Mouse (Mus musculus): ENCODE measurements around the gene Ednrb. TPM values are rescaled to one million over a fixed set of nuclear protein-coding genes. Genes with fewer than 3 reads are reported as not detected.

Ednrb gene
- total and polyA plus RNA-seq, 2 experiments from 2014 or later, result 122 to 174 TPM

DNA sequence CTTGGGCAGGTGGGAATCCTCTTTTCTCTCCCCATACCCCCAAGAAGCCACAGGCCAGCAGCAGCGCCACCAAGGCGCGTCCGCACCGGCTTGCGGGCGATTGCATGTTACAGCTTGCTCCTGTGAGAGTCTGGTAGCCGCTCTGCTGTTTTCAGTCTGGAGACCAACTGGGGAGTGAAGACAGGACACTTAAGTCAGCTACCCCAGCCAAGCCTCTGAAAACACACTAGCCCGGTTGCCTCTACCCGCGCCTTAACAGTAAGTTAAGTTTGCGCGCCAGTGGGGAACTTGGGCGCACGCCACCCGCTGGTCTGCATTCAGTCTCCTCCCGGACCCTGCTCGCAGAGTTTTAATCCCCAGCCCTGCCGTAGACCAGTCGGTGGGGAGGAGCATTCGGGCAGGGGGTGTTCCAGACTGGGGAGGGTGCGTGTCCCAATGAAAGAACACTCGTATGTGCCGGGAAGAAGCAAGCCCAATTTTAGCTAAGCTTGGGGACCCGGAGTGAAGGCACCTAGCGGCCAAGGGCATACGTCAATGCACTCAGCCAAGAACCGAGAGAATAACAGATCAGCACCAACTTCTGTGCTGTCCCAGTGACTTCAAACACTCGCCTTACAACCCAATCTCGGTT is 716 bp downstream of the Ednrb start:
- H3K4me3 ChIP-seq (ENCODE audit: low read depth, low read length), result peak overlapping the region; percentile 43
- DNase-seq (ENCODE audit: low spot score), result peak; percentile 64
- TF ChIP-seq CTCF (IDR thresholded peaks at IDR 0.05), result peak; percentile 43
- H3K36me3 ChIP-seq (ENCODE audit: insufficient read depth, low read length), result no peaks in the 10 kb centered on the region
- no peaks in the 10 kb centered on the region for H3K27me3 ChIP-seq (ENCODE audit: insufficient read depth, low read length)
- peak overlapping the region; percentile 96 for H3K4me2 ChIP-seq (ENCODE audit: low read depth, low read length, poor library complexity, severe bottlenecking)
- no peaks in the 10 kb centered on the region for H3K4me1 ChIP-seq (ENCODE audit: insufficient read depth, low read length)
- H3K27ac ChIP-seq (ENCODE audit: low read depth, low read length), result peak overlapping the region; percentile 59; the same call in 1 of the 2 replicates
- peak overlapping the region; percentile 54 for H3K9ac ChIP-seq (replicated peaks; ENCODE audit: low read length, poor library complexity, severe bottlenecking)
- 0% methylated on average over 30 of the region's 30 CpGs for WGBS
- no peaks in the 10 kb centered on the region for H3K9me3 ChIP-seq (ENCODE audit: low read length)
- ATAC-seq (ENCODE audit: low FRiP score), result peak; percentile 77

DNA sequence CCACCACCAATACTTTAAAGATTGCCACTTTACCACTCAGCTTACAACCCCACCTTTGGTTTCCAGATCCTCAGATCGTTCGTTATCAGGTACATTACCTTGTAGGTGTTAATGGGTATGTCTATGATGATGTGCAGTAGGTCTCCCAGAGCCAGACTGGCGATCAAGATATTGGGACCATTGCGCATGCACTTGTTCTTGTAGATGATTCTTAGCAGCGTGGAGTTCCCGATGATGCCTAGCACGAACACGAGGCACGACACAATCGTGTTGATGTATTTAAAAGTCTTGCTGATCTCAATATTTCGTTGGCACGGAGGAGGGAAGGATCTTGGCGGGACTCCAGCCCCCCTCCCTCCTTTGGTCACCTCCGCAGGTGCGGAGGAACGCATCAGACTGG is 1.3 kb downstream of the Ednrb start:
- Histone ChIP-seq H3K4me1 (ENCODE audit: insufficient read depth, low read length) (no peaks in the 10 kb centered on the region), H3K36me3 (ENCODE audit: insufficient read depth, low read length) (no peaks in the 10 kb centered on the region), H3K4me2 (ENCODE audit: low read depth, low read length, poor library complexity, severe bottlenecking) (peak overlapping the region; percentile 96), H3K9me3 (ENCODE audit: low read length) (no peaks in the 10 kb centered on the region), H3K27ac (ENCODE audit: low read depth, low read length) (0 out of 2 replicates have a peak overlapping the region, but pooled peaks have one; percentile 59), H3K27me3 (ENCODE audit: insufficient read depth, low read length) (no peaks in the 10 kb centered on the region), H3K9ac (replicated peaks; ENCODE audit: low read length, poor library complexity, severe bottlenecking) (peak overlapping the region; percentile 54), H3K4me3 (ENCODE audit: low read depth, low read length) (peak overlapping the region; percentile 43)
- ATAC-seq (ENCODE audit: low FRiP score) (0 out of 2 replicates have a peak, but pooled peaks have one; percentile 8), DNase-seq (ENCODE audit: low spot score) (no peak)
- 8% methylated on average over 16 of the region's 16 CpGs for WGBS
- TF ChIP-seq CTCF (IDR thresholded peaks at IDR 0.05), result no peak

DNA sequence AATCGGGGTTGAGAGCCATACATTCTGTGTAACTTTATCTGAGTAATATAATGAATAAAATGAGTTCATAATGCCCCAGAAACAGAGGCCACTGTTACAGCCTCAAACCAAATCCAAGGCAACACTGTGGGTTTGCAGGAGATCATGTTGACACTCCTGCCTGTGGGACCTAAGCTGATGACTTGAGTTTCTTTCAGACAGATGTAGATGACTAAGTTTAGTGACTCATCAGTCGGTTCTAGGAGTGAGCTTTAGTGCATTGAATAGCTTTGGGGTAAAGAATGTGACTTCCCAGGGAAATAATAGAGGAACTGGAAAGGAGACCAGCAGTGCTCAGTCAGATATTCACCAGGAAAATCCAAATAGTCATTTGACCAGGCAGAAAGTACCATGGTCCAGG is 3.8 kb downstream of the Ednrb start:
- no peak overlapping the region for H3K27ac ChIP-seq (ENCODE audit: low read depth, low read length)
- no peaks in the 10 kb centered on the region for H3K9me3 ChIP-seq (ENCODE audit: low read length)
- peak overlapping the region; percentile 96 for H3K4me2 ChIP-seq (ENCODE audit: low read depth, low read length, poor library complexity, severe bottlenecking)
- TF ChIP-seq CTCF (IDR thresholded peaks at IDR 0.05), result no peak
- no peaks in the 10 kb centered on the region for H3K4me1 ChIP-seq (ENCODE audit: insufficient read depth, low read length)
- H3K9ac ChIP-seq (replicated peaks; ENCODE audit: low read length, poor library complexity, severe bottlenecking), result no peak overlapping the region
- H3K36me3 ChIP-seq (ENCODE audit: insufficient read depth, low read length), result no peaks in the 10 kb centered on the region
- H3K4me3 ChIP-seq (ENCODE audit: low read depth, low read length), result peak overlapping the region; percentile 43; the same call in 1 of the 2 replicates
- DNase-seq (ENCODE audit: low spot score) (no peak), ATAC-seq (ENCODE audit: low FRiP score) (no peak)
- WGBS, result 83% methylated on average over 2 of the region's 2 CpGs
- no peaks in the 10 kb centered on the region for H3K27me3 ChIP-seq (ENCODE audit: insufficient read depth, low read length)

DNA sequence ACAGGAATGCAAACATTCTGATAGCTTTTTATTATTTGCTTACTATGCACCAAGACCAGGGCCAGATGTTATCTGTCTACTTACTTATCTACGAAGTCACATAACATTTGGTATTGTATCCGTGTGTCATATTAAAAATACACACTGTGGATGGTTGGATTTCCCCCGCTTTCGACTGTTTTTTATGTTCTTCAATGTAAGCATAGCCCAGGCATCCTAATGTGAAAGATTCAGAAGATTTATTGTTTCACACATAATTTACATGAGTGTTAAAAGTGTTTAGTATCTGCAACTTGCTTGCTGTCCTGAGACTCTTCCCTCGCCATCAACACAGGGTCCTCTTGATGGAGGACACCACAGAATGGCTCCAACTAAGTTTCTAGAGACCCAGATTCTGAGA is 5.3 kb downstream of the Ednrb start:
- TF ChIP-seq CTCF (IDR thresholded peaks at IDR 0.05), result no peak
- Histone ChIP-seq H3K27me3 (ENCODE audit: insufficient read depth, low read length) (no peaks in the 10 kb centered on the region), H3K9ac (replicated peaks; ENCODE audit: low read length, poor library complexity, severe bottlenecking) (no peak overlapping the region), H3K9me3 (ENCODE audit: low read length) (no peaks in the 10 kb centered on the region), H3K4me3 (ENCODE audit: low read depth, low read length) (no peak overlapping the region), H3K4me1 (ENCODE audit: insufficient read depth, low read length) (no peaks in the 10 kb centered on the region), H3K4me2 (ENCODE audit: low read depth, low read length, poor library complexity, severe bottlenecking) (no peak overlapping the region), H3K36me3 (ENCODE audit: insufficient read depth, low read length) (no peaks in the 10 kb centered on the region), H3K27ac (ENCODE audit: low read depth, low read length) (no peak overlapping the region)
- WGBS, result 94% methylated on average over 5 of the region's 5 CpGs
- DNase-seq (ENCODE audit: low spot score) (no peak), ATAC-seq (ENCODE audit: low FRiP score) (no peak)

DNA sequence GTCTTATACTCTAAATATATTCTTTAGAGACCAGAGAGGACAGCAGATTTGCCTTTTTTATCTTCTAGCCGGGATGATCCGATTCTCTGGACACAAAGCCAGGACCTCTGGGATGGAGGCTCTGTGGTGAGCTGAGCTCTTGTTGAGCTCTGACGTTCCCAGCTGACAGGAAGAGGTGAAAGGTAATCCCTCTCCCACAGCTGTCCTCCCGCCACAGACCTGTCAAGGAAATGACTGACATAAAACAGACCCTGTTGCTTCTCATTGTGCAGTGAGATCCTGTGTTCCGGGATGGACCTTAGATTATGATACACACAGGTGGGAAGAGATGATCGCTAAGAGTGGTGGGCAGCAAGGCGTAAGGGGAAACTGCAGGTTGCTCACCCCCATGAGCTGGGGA is 9.6 kb downstream of the Ednrb start:
- Histone ChIP-seq H3K27ac (ENCODE audit: low read depth, low read length) (no peak overlapping the region), H3K9ac (replicated peaks; ENCODE audit: low read length, poor library complexity, severe bottlenecking) (no peak overlapping the region), H3K4me2 (ENCODE audit: low read depth, low read length, poor library complexity, severe bottlenecking) (no peak overlapping the region), H3K4me3 (ENCODE audit: low read depth, low read length) (no peak overlapping the region), H3K36me3 (ENCODE audit: insufficient read depth, low read length) (no peaks in the 10 kb centered on the region), H3K4me1 (ENCODE audit: insufficient read depth, low read length) (no peaks in the 10 kb centered on the region), H3K9me3 (ENCODE audit: low read length) (no peaks in the 10 kb centered on the region), H3K27me3 (ENCODE audit: insufficient read depth, low read length) (no peaks in the 10 kb centered on the region)
- WGBS, result 42% methylated on average over 7 of the region's 7 CpGs
- no peak for DNase-seq (ENCODE audit: low spot score)
- TF ChIP-seq CTCF (IDR thresholded peaks at IDR 0.05), result no peak
- ATAC-seq (ENCODE audit: low FRiP score), result no peak

DNA sequence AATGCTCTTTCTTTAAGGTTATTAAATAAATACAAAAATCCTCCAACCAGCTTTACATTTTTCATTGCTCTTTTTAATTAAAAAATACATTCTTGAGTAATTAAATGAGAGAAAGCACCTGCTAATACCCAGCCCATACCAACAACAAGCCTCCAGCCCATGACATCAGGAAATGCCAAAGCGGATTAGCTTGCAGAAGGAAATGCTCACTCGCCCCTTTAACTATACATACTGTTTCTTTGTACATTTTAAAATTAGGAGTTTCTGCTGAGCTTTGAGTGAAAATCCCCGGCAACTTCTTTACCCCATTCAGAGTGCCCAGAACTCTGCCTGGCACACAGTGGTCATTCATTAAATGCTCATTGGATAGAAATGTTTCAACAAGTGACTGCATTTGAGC is 10.1 kb downstream of the Ednrb start:
- no peak for DNase-seq (ENCODE audit: low spot score)
- WGBS, result 46% methylated on average over 3 of the region's 3 CpGs
- TF ChIP-seq CTCF (IDR thresholded peaks at IDR 0.05), result no peak
- ATAC-seq (ENCODE audit: low FRiP score), result no peak
- Histone ChIP-seq H3K27me3 (ENCODE audit: insufficient read depth, low read length) (no peaks in the 10 kb centered on the region), H3K4me2 (ENCODE audit: low read depth, low read length, poor library complexity, severe bottlenecking) (no peak overlapping the region), H3K36me3 (ENCODE audit: insufficient read depth, low read length) (no peaks in the 10 kb centered on the region), H3K9me3 (ENCODE audit: low read length) (no peaks in the 10 kb centered on the region), H3K4me1 (ENCODE audit: insufficient read depth, low read length) (no peaks in the 10 kb centered on the region), H3K4me3 (ENCODE audit: low read depth, low read length) (no peak overlapping the region), H3K27ac (ENCODE audit: low read depth, low read length) (no peak overlapping the region), H3K9ac (replicated peaks; ENCODE audit: low read length, poor library complexity, severe bottlenecking) (no peak overlapping the region)

Measured in midbrain, postnatal 0 days (tissue).